Mouse (Mus musculus) testis, adult 2 months (tissue): ENCODE results near the gene Tnrc6c.

Experiments
- CTCF ChIP-seq: fragments of 200-500 bp; IDR thresholded peaks from 2 replicates; pipeline ENCODE4 v1.5.1; 2012; ENCODE audit warnings: low read depth, mild to moderate bottlenecking, inconsistent platforms, low read length, moderate library complexity; ENCODE audit not compliant: control insufficient read depth, insufficient read depth, insufficient replicate concordance
- POLR2A ChIP-seq: fragments of 200-500 bp; IDR thresholded peaks from 2 replicates; pipeline ENCODE4 v1.6.1; 2012; ENCODE audit warnings: low read depth, mild to moderate bottlenecking, inconsistent platforms, low read length, moderate library complexity; ENCODE audit not compliant: control insufficient read depth

- TF ChIP-seq CTCF (no peak), POLR2A (no peak)
Observed at GRCm38 (mm10) chr11:117685461-117685860, 31.4 kb downstream of the Tnrc6c start.
